Mouse (Mus musculus): ENCODE results near the gene Trim3.

The Trim3 gene

GRCm38 (mm10) chr7:105633127-105633800 lies at the start of gene Trim3:
Gene Trim3 (minus strand): TSS chr7:105633571.
- peak; percentile 94 for DNase-seq (ENCODE audit: low read depth)

- DNase-seq (ENCODE audit: low read depth) = peak; percentile 80
Observed at GRCm38 (mm10) chr7:105650639-105651435, 17.5 kb upstream of the Trim3 start, which contains the start of gene Dnhd1. Gene Dnhd1 (plus strand): TSS chr7:105650827.

GRCm38 (mm10) chr7:105641936-105642335 lies 8.6 kb upstream of the Trim3 start:
- peak; percentile 15 for DNase-seq (ENCODE audit: low read depth)

GRCm38 (mm10) chr7:105640894-105641255 lies 7.5 kb upstream of the Trim3 start:
- peak; percentile 44 for DNase-seq (ENCODE audit: low read depth)

- peak; percentile 96 for DNase-seq (ENCODE audit: low read depth)
Observed at GRCm38 (mm10) chr7:105640233-105640893, 7.0 kb upstream of the Trim3 start, which contains the start of the genes Arfip2 and Gm45799. Gene Arfip2 (minus strand): TSS chr7:105640416. Gene Gm45799 (plus strand): TSS chr7:105640552.

GRCm38 (mm10) chr7:105639756-105640155 lies 6.4 kb upstream of the Trim3 start, which contains the start of gene Timm10b:
Gene Timm10b (plus strand): TSS chr7:105640056.
- no peak for DNase-seq (ENCODE audit: low read depth)

- DNase-seq (ENCODE audit: low read depth) = peak; percentile 35
Observed at GRCm38 (mm10) chr7:105639304-105639703, 5.9 kb upstream of the Trim3 start.

- DNase-seq (ENCODE audit: low read depth) = no peak
Observed at GRCm38 (mm10) chr7:105638776-105639175, 5.4 kb upstream of the Trim3 start.

GRCm38 (mm10) chr7:105635726-105636125 lies 2.4 kb upstream of the Trim3 start:
- DNase-seq (ENCODE audit: low read depth) = no peak

GRCm38 (mm10) chr7:105634272-105634920 lies 1.0 kb upstream of the Trim3 start:
- DNase-seq (ENCODE audit: low read depth) = no peak

GRCm38 (mm10) chr7:105633801-105634135 lies 397 bp upstream of the Trim3 start:
- DNase-seq (ENCODE audit: low read depth) = no peak

GRCm38 (mm10) chr7:105632551-105632972 lies 809 bp downstream of the Trim3 start:
- no peak for DNase-seq (ENCODE audit: low read depth)

GRCm38 (mm10) chr7:105628633-105629032 lies 4.7 kb downstream of the Trim3 start:
- DNase-seq (ENCODE audit: low read depth) = peak; percentile 43

- DNase-seq (ENCODE audit: low read depth) = no peak
Observed at GRCm38 (mm10) chr7:105625397-105625796, 8.0 kb downstream of the Trim3 start.

- peak; percentile 51 for DNase-seq (ENCODE audit: low read depth)
Observed at GRCm38 (mm10) chr7:105621646-105622292, 11.6 kb downstream of the Trim3 start.

GRCm38 (mm10) chr7:105621053-105621452 lies 12.3 kb downstream of the Trim3 start:
- peak; percentile 52 for DNase-seq (ENCODE audit: low read depth)

GRCm38 (mm10) chr7:105619701-105620100 lies 13.7 kb downstream of the Trim3 start:
- DNase-seq (ENCODE audit: low read depth) = no peak

GRCm38 (mm10) chr7:105617810-105618209 lies 15.6 kb downstream of the Trim3 start:
- DNase-seq (ENCODE audit: low read depth) = no peak

GRCm38 (mm10) chr7:105616561-105616960 lies 16.8 kb downstream of the Trim3 start:
- no peak for DNase-seq (ENCODE audit: low read depth)

- no peak for DNase-seq (ENCODE audit: low read depth)
Observed at GRCm38 (mm10) chr7:105615720-105616119, 17.7 kb downstream of the Trim3 start.

- DNase-seq (ENCODE audit: low read depth) = peak; percentile 66
Observed at GRCm38 (mm10) chr7:105614400-105614799, 19.0 kb downstream of the Trim3 start.

GRCm38 (mm10) chr7:105611767-105612166 lies 21.6 kb downstream of the Trim3 start:
- DNase-seq (ENCODE audit: low read depth) = no peak
